Mouse (Mus musculus): ENCODE data around the gene Wnt11. TPM values are rescaled to one million over a fixed set of nuclear protein-coding genes. Genes with fewer than 3 reads are reported as not detected.

The Wnt11 gene
- total RNA-seq, 2 experiments from 2014 or later = 2.0 to 2.5 TPM

DNA sequence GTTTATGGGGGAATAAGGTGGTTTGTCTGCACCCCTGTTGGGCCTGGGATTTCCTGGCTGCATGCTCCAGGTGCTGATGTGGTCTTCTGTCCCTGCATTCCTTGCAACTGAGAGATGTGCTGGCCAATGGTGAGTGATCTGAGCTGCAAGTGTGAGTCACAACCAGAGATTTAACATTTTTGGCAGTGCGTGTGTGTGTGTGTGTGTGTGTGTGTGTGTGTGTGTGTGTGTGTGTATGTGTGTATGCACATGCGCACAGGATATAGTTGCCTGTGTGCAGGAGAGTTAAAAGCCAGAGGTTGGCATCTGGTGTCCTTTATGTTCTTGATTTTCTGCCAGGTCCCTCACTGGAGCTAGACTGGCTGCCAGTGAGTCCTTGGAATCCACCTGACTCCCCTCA lies 44.3 kb downstream of the Wnt11 start:
- no peak for DNase-seq (ENCODE audit: low spot score in 2 of 2)
- H3K4me3 ChIP-seq = no peak overlapping the region
- no peak for TF ChIP-seq CTCF (conservative IDR thresholded peaks at IDR 0.05)
- H3K27ac ChIP-seq = no peak overlapping the region

DNA sequence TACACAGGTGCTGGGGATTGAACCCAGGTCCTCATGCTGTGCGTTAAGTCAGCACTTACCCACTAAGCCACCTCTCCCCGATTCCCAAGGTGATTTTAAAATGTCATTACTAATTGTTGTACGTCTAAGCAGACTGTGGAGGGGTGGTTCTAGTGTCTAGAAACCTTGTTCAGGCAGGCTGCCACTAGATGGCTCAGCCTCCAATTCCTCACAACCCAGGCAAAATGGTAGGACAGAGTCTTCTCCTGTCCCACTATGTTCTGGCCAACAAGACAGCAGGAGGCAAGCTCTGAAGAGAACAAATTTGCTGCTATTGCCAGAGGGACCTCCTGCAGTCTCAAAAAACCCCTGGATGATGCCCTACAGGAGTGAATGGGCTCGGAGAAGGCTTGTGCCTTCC lies 47.0 kb downstream of the Wnt11 start:
- DNase-seq (ENCODE audit: low spot score in 2 of 2) = no peak
- peak; percentile 77 for TF ChIP-seq CTCF (conservative IDR thresholded peaks at IDR 0.05)
- Histone ChIP-seq H3K4me3 (no peak overlapping the region), H3K27ac (no peak overlapping the region)

DNA sequence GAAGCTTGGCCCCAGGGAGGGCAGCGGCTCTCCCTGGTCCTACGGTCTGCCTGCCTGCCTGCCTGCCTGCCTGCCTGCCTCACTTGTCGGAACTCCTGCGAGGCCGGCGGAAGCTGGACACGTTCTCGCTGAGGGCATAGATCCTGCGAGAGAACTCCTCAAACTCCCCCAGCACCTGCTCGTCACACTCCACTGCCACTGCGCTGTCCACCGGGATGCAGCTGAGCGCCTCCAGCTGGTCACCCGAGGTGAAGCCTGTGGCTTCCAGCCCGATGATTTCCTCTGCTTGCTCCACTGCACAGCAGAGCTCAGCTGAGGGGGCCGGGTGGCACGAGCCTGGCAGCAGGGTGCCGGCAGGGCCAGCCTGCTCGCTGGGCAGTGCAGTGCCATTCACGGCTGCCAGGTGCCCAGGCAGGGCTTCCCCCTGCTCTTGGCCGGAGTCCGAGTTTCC lies 52.9 kb downstream of the Wnt11 start:
- no peak overlapping the region for H3K4me3 ChIP-seq
- no peak for DNase-seq (ENCODE audit: low spot score in 2 of 2)
- no peak overlapping the region for H3K27ac ChIP-seq
- TF ChIP-seq CTCF (conservative IDR thresholded peaks at IDR 0.05) = peak; percentile 19

- no peak for DNase-seq (ENCODE audit: low spot score in 2 of 2)
- Histone ChIP-seq H3K27ac (peak overlapping the region; percentile 15; the same call in 1 of the 2 replicates), H3K4me3 (no peak overlapping the region)
- TF ChIP-seq CTCF (conservative IDR thresholded peaks at IDR 0.05) = no peak
Measured at GRCm38 (mm10) chr7:98888810-98889209, 53.9 kb downstream of the Wnt11 start.

GRCm38 (mm10) chr7:98889211-98889610 lies 54.3 kb downstream of the Wnt11 start:
- no peak for DNase-seq (ENCODE audit: low spot score in 2 of 2)
- no peak for TF ChIP-seq CTCF (conservative IDR thresholded peaks at IDR 0.05)
- Histone ChIP-seq H3K4me3 (no peak overlapping the region), H3K27ac (peak overlapping the region; percentile 15; the same call in 1 of the 2 replicates)

DNA sequence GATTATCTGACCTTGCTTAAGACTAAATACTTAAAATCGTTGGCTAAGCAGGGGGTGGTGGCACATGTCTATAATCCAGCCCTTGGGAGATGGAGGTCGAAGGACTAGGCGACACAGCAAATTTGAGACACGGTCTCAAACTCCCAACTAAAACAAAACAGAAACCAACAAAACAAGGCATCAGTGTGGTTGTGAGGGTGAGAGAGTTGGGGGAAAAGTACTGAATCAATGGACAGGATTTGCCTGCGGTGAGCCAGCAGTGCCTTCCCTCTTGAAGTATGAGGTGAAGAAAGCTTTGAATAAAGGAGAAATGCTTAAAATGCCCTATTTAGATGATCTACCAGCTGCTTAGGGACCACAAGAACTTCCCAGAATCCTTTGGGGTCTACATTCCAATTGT lies 58.2 kb downstream of the Wnt11 start:
- no peak for TF ChIP-seq CTCF (conservative IDR thresholded peaks at IDR 0.05)
- H3K4me3 ChIP-seq = no peak overlapping the region
- no peak for DNase-seq (ENCODE audit: low spot score in 2 of 2)
- H3K27ac ChIP-seq = no peak overlapping the region

GRCm38 (mm10) chr7:98894305-98894704 lies 59.4 kb downstream of the Wnt11 start:
- no peak for TF ChIP-seq CTCF (conservative IDR thresholded peaks at IDR 0.05)
- DNase-seq (ENCODE audit: low spot score in 2 of 2) = no peak
- H3K27ac ChIP-seq = no peak overlapping the region
- no peak overlapping the region for H3K4me3 ChIP-seq

DNA sequence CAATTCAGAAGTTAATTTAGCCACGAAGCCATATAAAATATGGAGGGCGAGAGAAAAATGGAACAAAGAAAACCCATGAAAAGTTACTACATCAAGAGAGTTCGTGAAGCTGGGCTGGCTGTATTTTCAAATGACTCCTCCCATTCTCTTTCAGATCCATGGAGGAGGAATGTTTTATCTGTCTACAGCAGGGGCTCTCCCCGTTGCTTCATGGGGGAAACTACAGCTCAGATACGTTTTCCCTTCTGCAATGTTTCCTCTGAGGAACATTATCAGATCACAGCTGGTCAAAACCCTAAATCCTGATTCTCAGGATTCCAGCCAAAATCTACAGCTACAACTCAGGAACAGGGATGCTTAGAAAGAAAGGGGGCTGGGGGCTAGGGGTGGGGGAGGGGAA lies 59.9 kb downstream of the Wnt11 start:
- TF ChIP-seq CTCF (conservative IDR thresholded peaks at IDR 0.05) = no peak
- Histone ChIP-seq H3K4me3 (no peak overlapping the region), H3K27ac (no peak overlapping the region)
- no peak for DNase-seq (ENCODE audit: low spot score in 2 of 2)

GRCm38 (mm10) chr7:98895501-98896095 lies 60.7 kb downstream of the Wnt11 start:
- H3K4me3 ChIP-seq = no peak overlapping the region
- peak overlapping the region; percentile 90; the same call in 1 of the 2 replicates for H3K27ac ChIP-seq
- DNase-seq (ENCODE audit: low spot score in 2 of 2) = no peak
- no peak for TF ChIP-seq CTCF (conservative IDR thresholded peaks at IDR 0.05)

GRCm38 (mm10) chr7:98897323-98897722 lies 62.4 kb downstream of the Wnt11 start:
- Histone ChIP-seq H3K4me3 (no peak overlapping the region), H3K27ac (peak overlapping the region; percentile 90)
- peak; percentile 50 to 66 for DNase-seq (ENCODE audit: low spot score in 2 of 2)
- no peak for TF ChIP-seq CTCF (conservative IDR thresholded peaks at IDR 0.05)

DNA sequence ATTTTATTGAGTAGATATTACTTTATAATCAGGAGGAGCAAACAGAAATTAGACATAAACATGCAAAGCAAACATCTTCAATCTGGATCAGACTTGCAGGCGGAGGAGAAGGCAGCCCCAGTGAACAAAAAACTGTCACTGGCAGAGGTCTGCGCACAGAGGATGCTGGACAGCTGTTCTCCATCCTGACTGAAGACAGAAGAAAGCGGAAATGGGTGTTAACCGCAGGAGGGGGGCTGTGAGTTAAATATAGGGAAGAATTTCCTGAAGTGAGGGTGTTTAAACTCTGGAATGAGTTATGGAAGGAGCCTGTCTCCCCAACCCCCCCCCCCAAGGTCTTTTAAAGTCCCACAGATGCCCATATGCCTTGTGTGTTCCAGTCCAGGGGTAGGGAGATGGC lies 64.9 kb downstream of the Wnt11 start:
- Histone ChIP-seq H3K27ac (no peak overlapping the region), H3K4me3 (no peak overlapping the region)
- TF ChIP-seq CTCF (conservative IDR thresholded peaks at IDR 0.05) = no peak
- no peak for DNase-seq (ENCODE audit: low spot score in 2 of 2)

DNA sequence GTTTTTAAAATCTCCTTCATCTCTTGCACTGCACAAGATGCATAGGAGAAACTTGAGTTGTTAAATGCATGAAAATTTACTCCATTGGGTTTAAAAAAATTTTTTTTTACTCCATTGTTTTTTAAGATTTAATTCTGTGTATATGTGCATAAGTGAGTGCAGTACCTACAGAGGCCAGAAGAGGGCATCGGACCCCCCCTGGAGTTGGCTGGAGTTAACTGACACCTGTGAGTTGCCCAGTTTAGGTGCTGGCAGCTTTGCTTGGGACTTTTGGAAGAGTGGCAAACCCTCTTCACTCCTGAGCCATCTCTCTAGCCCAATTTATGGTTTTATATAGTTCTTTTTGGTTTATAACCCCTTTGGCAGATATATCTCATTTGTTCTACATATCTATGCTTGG lies 66.2 kb downstream of the Wnt11 start:
- H3K4me3 ChIP-seq = no peak overlapping the region
- peak; percentile 73 for TF ChIP-seq CTCF (conservative IDR thresholded peaks at IDR 0.05)
- no peak overlapping the region for H3K27ac ChIP-seq
- no peak for DNase-seq (ENCODE audit: low spot score in 2 of 2)

DNA sequence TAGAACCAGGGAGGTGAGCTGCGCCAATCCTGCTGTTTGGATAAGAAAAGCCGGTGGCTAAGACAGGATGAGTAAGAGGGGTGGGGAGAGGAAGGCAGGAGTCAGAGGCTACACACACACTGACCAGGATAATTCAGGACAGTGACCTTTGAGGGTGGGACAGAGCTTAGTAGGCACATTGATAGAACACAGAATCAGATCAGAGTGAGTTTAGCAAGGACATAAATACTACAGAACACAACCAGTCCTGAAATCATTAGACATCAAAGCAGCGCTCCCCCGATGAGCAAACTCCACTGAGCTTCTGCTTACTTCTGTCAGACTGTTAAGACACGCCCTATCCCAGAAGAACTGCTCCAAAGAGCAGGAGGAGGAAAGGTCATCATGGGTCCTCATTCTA lies 69.0 kb downstream of the Wnt11 start:
- Histone ChIP-seq H3K4me3 (no peak overlapping the region), H3K27ac (no peak overlapping the region)
- TF ChIP-seq CTCF (conservative IDR thresholded peaks at IDR 0.05) = no peak
- DNase-seq (ENCODE audit: low spot score in 2 of 2) = no peak

Other genes with a start within 250 kb of the Wnt11 start
- gene Emsy, start 178.3 kb upstream of the Wnt11 start, total RNA-seq (2021) = 10 to 100 TPM; 69.9 to 82.7 TPM
- 10 to 100 TPM; 73.2 to 79.5 TPM for gene Thap12, start 132.0 kb upstream of the Wnt11 start, total RNA-seq (2021)